Mouse (Mus musculus): ENCODE data around the gene St8sia1.
"Not testable (repeated sequence)": the region's sequence is repeated elsewhere in the genome, so short reads cannot be mapped to it uniquely, and the experiment has no call there.

- not testable (repeated sequence) for TF ChIP-seq CTCF, POLR2A (IDR thresholded peaks at IDR 0.05; ENCODE audit: insufficient read depth, low read depth, low read length)
These were observed 21.4 kb upstream of the St8sia1 start for GRCm38 (mm10) chr6:142985561-142986238.

All from olfactory bulb, adult 2 months (tissue).